Mouse (Mus musculus) forebrain, embryonic 11.5 days (tissue): ENCODE data around the gene Gramd4. TPM values are rescaled to one million over a fixed set of nuclear protein-coding genes. Genes with fewer than 3 reads are reported as not detected.

Experiments used
- ATAC-seq: fragments of 200-750 bp; cut with Nextera tagmentation; replicated peaks from 2 replicates; pipeline ENCODE4 v1.8.0; 2017; ENCODE audit warnings: moderate TSS enrichment; ENCODE audit not compliant: low FRiP score
- DNase-seq: peaks from one replicate; pipeline ENCODE4 v3.0.0-alpha.2; 2017; ENCODE audit warnings: low spot score
- H3K27ac ChIP-seq: fragments of 300-500 bp; sonication (generic); 2 replicates; pipeline ENCODE4 v1.5.1; 2014; ENCODE audit warnings: low read depth, low read length
- H3K27me3 ChIP-seq: fragments of 300-500 bp; sonication (generic); 2 replicates; pipeline ENCODE4 v1.6.1; 2014; ENCODE audit warnings: mild to moderate bottlenecking, low read length, mixed read lengths; ENCODE audit not compliant: control insufficient read depth, insufficient read depth
- H3K36me3 ChIP-seq: fragments of 300-500 bp; sonication (generic); 2 replicates; pipeline ENCODE4 v1.6.1; 2014; ENCODE audit warnings: mild to moderate bottlenecking, low read length, moderate library complexity, mixed read lengths; ENCODE audit not compliant: control insufficient read depth, insufficient read depth
- H3K4me1 ChIP-seq: fragments of 300-500 bp; sonication (generic); replicated peaks from 2 replicates; pipeline ENCODE4 v1.6.1; 2014; ENCODE audit warnings: low read length, mixed read lengths; ENCODE audit not compliant: control insufficient read depth, insufficient read depth
- H3K4me2 ChIP-seq: fragments of 300-500 bp; sonication (generic); 2 replicates; pipeline ENCODE4 v1.6.1; 2014; ENCODE audit warnings: low read depth, mild to moderate bottlenecking, low read length, moderate library complexity, mixed read lengths; ENCODE audit not compliant: severe bottlenecking
- H3K4me3 ChIP-seq: fragments of 300-500 bp; sonication (generic); 2 replicates; pipeline ENCODE4 v1.5.1; 2014; ENCODE audit warnings: low read depth, low read length
- H3K9ac ChIP-seq: fragments of 300-500 bp; sonication (generic); 2 replicates; pipeline ENCODE4 v1.6.1; 2014; ENCODE audit warnings: low read length
- H3K9me3 ChIP-seq: fragments of 300-500 bp; sonication (generic); 2 replicates; pipeline ENCODE4 v1.6.1; 2016; ENCODE audit warnings: low read length, mixed read lengths; ENCODE audit not compliant: control insufficient read depth
- WGBS: fragments of 180-500 bp; shearing (Covaris S2); extraction: QIAGEN DNeasy Blood & Tissue Kit; methylation state at CpG from one replicate; pipeline ENCODE4 v1.1.7; 2014; 5-methylcytosine and 5-hydroxymethylcytosine counted together
- polyA plus RNA-seq: library from polyadenylated mRNA; unstranded; fragments of >200 nt; fragmentation: Nextera tagmentation; extraction: Ambion mirVana; gene quantifications from 2 replicates; pipeline ENCODE4 v1.2.1, GENCODE M21; 2014

Gramd4 gene
- polyA plus RNA-seq, 1 experiment from 2014 or later = 15.5 TPM

GRCm38 (mm10) chr15:86183484-86183883 lies 126.0 kb downstream of the Gramd4 start:
- no peak for ATAC-seq
- Histone ChIP-seq H3K36me3 (no peaks in the 10 kb centered on the region), H3K4me3 (no peak overlapping the region), H3K9ac (no peak overlapping the region), H3K4me2 (no peak overlapping the region), H3K27ac (no peak overlapping the region), H3K27me3 (0 out of 2 replicates have a peak, but pooled peaks cover 4% of the 10 kb centered on the region), H3K4me1 (peaks cover 6% of the 10 kb centered on the region; the same call in 1 of the 2 replicates), H3K9me3 (no peaks in the 10 kb centered on the region)
- 93% methylated on average over 8 of the region's 8 CpGs for WGBS
- no peak for DNase-seq

- Histone ChIP-seq H3K4me1 (peaks cover 10% of the 10 kb centered on the region; the same call in 1 of the 2 replicates), H3K27ac (no peak overlapping the region), H3K9me3 (no peaks in the 10 kb centered on the region), H3K9ac (no peak overlapping the region), H3K36me3 (no peaks in the 10 kb centered on the region), H3K27me3 (0 out of 2 replicates have a peak, but pooled peaks cover 4% of the 10 kb centered on the region), H3K4me2 (peak overlapping the region; percentile 86; the same call in 1 of the 2 replicates), H3K4me3 (no peak overlapping the region)
- DNase-seq = no peak
- 82% methylated on average over 5 of the region's 5 CpGs for WGBS
- no peak for ATAC-seq
Observed at GRCm38 (mm10) chr15:86184071-86184470, 126.6 kb downstream of the Gramd4 start.

GRCm38 (mm10) chr15:86184851-86185688 lies 127.6 kb downstream of the Gramd4 start:
- Histone ChIP-seq H3K4me2 (peak overlapping the region; percentile 86), H3K27me3 (0 out of 2 replicates have a peak, but pooled peaks cover 4% of the 10 kb centered on the region), H3K9me3 (no peaks in the 10 kb centered on the region), H3K9ac (peak overlapping the region; percentile 92), H3K27ac (peak overlapping the region; percentile 46; the same call in 1 of the 2 replicates), H3K36me3 (no peaks in the 10 kb centered on the region), H3K4me1 (peaks cover 10% of the 10 kb centered on the region; the same call in 1 of the 2 replicates), H3K4me3 (peak overlapping the region; percentile 83)
- WGBS = under 1% methylated on average over 66 of the region's 70 CpGs
- DNase-seq = peak; percentile 75
- peak; percentile 54 for ATAC-seq

DNA sequence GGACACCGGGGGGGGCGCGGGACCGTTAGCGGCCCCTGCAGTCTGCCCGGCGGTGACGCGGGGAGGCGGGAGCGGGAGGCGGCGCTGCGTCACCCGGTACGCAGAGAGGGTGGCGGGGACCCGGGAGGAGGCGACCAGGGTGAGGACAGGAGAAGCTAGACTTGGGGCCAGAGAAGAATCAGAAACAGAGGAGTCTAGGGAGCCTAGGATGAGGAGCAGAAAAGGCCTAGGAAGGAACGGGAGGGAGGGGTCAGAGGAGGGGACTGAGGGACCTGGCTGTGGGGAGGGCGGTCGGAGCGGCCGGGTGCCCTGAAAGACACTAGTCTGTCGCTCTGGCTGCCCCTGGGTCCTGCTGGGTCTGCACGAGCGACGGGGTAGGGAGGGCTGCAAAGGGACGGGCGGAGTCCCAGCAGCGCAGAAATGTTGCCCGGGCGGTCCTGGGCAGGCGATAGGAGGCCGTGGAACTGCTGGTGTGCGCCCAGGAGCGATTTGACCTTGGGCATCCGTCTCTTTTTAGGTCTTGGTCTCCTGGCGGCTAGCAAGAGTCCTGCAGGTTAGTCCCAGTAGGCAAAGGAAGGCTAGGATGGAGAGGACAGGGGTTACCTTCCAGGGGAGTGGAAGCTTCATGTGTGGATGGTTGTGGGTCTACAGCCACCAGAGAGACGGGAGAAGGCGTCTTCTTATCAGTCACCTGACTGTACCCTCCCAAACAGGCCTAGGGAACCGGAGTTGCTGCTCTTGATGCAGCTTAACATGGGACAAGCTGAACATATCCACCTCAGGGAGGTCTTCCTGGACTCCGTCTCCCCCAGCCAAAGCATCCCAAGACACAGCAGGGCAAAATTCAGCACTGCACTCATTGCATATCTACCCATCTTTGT lies 128.4 kb downstream of the Gramd4 start, which contains the start of gene Cerk:
Cerk (minus strand) TSS at position 453 of the 881 bp plus-strand sequence.
- WGBS = 3% methylated on average over 43 of the region's 43 CpGs
- H3K9me3 ChIP-seq = no peaks in the 10 kb centered on the region
- ATAC-seq (peak; percentile 67), DNase-seq (peak; percentile 76)
- H3K4me1 ChIP-seq = peaks cover 10% of the 10 kb centered on the region; the same call in 1 of the 2 replicates
- H3K4me3 ChIP-seq = peak within 1 kb of the TSS; percentile 83
- H3K36me3 ChIP-seq = no peaks in the 10 kb centered on the region
- peak within 1 kb of the TSS; percentile 86 for H3K4me2 ChIP-seq
- H3K27me3 ChIP-seq = 0 out of 2 replicates have a peak, but pooled peaks cover 4% of the 10 kb centered on the region
- H3K9ac ChIP-seq = peak within 1 kb of the TSS; percentile 92
- H3K27ac ChIP-seq = peak within 1 kb of the TSS; percentile 46; the same call in 1 of the 2 replicates

GRCm38 (mm10) chr15:86186686-86187085 lies 129.2 kb downstream of the Gramd4 start:
- Histone ChIP-seq H3K4me1 (peaks cover 10% of the 10 kb centered on the region; the same call in 1 of the 2 replicates), H3K4me2 (no peak overlapping the region)
- 46% methylated on average over 3 of the region's 3 CpGs for WGBS

More at GRCm38 (mm10) chr15:86186686-86187085, 129.2 kb downstream of the Gramd4 start:
- H3K36me3 ChIP-seq = no peaks in the 10 kb centered on the region
- no peaks in the 10 kb centered on the region for H3K9me3 ChIP-seq
- ATAC-seq = no peak
- no peak overlapping the region for H3K4me3 ChIP-seq
- no peak overlapping the region for H3K27ac ChIP-seq
- H3K9ac ChIP-seq = no peak overlapping the region
- 0 out of 2 replicates have a peak, but pooled peaks cover 4% of the 10 kb centered on the region for H3K27me3 ChIP-seq
- DNase-seq = no peak

Other genes starting within 250 kb of the Gramd4 start
- gene Cdpf1, start 246.0 kb upstream of the Gramd4 start, polyA plus RNA-seq = 20.6 and 20.7 TPM in 2 replicates
- 0.05 TPM in 1 of 2 replicates, not detected in the other for gene Pkdrej, start 236.0 kb upstream of the Gramd4 start, polyA plus RNA-seq
- 2.5 and 2.8 TPM in 2 replicates for gene Ttc38, start 225.4 kb upstream of the Gramd4 start, polyA plus RNA-seq
- gene Gtse1, start 197.9 kb upstream of the Gramd4 start, polyA plus RNA-seq = 60.8 and 62.7 TPM in 2 replicates
- gene Trmu, start 178.4 kb upstream of the Gramd4 start, polyA plus RNA-seq = 35.7 and 38.6 TPM in 2 replicates
- gene Celsr1, start 23.9 kb upstream of the Gramd4 start, polyA plus RNA-seq = 7.3 and 7.9 TPM in 2 replicates
- gene Cerk, start 128.4 kb downstream of the Gramd4 start, polyA plus RNA-seq = 17.4 and 19.1 TPM in 2 replicates
- gene Tbc1d22a, start 156.8 kb downstream of the Gramd4 start, polyA plus RNA-seq = 8.7 and 9.3 TPM in 2 replicates